Mouse (Mus musculus): ENCODE data around the gene Ndel1. TPM values are rescaled to one million over a fixed set of nuclear protein-coding genes. Genes with fewer than 3 reads are reported as not detected.
A peak's percentile ranks its signal among the peaks of the same experiment; 100 is the strongest.

The Ndel1 gene
- total RNA-seq, 2 experiments from 2014 or later = 108 to 115 TPM

- H3K27ac ChIP-seq = no peak overlapping the region
- no peak for TF ChIP-seq CTCF (IDR thresholded peaks at IDR 0.05)
- DNase-seq (ENCODE audit: extremely low spot score in 1 of 2, low spot score in 2 of 2) = no peak
- peak overlapping the region; percentile 80 for H3K4me3 ChIP-seq
- intact Hi-C loops (cut with DNase I) = loop anchor here (5.0 kb wide), 1 partner anchor 65 kb away; the partner anchor contains the start of gene Slc25a35
These were observed 30.7 kb upstream of the Ndel1 start for GRCm38 (mm10) chr11:68902367-68902766.

GRCm38 (mm10) chr11:68902047-68902364 lies 30.3 kb upstream of the Ndel1 start:
- TF ChIP-seq CTCF (IDR thresholded peaks at IDR 0.05) = no peak
- no peak for DNase-seq (ENCODE audit: extremely low spot score in 1 of 2, low spot score in 2 of 2)
- Histone ChIP-seq H3K4me3 (peak overlapping the region; percentile 80), H3K27ac (peak overlapping the region; percentile 89)
- intact Hi-C loops (cut with DNase I) = loop anchor here (5.0 kb wide), 1 partner anchor 65 kb away; the partner anchor contains the start of gene Slc25a35

GRCm38 (mm10) chr11:68901351-68902046 lies 29.8 kb upstream of the Ndel1 start, which contains the start of gene Rpl26:
TSS of gene Rpl26 (plus strand) at chr11:68901583.
- intact Hi-C loops (cut with DNase I) = loop anchor here (5.0 kb wide), 1 partner anchor 66 kb away; the partner anchor contains the start of gene Slc25a35
- Histone ChIP-seq H3K27ac (peak within 1 kb of the TSS; percentile 92), H3K4me3 (peak within 1 kb of the TSS; percentile 80)
- DNase-seq (ENCODE audit: extremely low spot score in 1 of 2, low spot score in 2 of 2) = peak; percentile 98 to 99
- TF ChIP-seq CTCF (IDR thresholded peaks at IDR 0.05) = no peak; the same call in none of the 2 replicates

GRCm38 (mm10) chr11:68900519-68901350 lies 29.1 kb upstream of the Ndel1 start:
- no peak for DNase-seq (ENCODE audit: extremely low spot score in 1 of 2, low spot score in 2 of 2)
- no peak for TF ChIP-seq CTCF (IDR thresholded peaks at IDR 0.05)
- peak overlapping the region; percentile 92 for H3K27ac ChIP-seq
- H3K4me3 ChIP-seq = peak overlapping the region; percentile 80
- intact Hi-C loops (cut with DNase I) = loop anchor here (5.0 kb wide), 1 partner anchor 67 kb away; the partner anchor contains the start of gene Slc25a35

- intact Hi-C loops (cut with DNase I) = loop anchor here (5.0 kb wide), 1 partner anchor 67 kb away; the partner anchor contains the start of gene Slc25a35
- no peak for TF ChIP-seq CTCF (IDR thresholded peaks at IDR 0.05)
- Histone ChIP-seq H3K27ac (no peak overlapping the region), H3K4me3 (no peak overlapping the region)
- no peak for DNase-seq (ENCODE audit: extremely low spot score in 1 of 2, low spot score in 2 of 2)
These were observed 28.2 kb upstream of the Ndel1 start for GRCm38 (mm10) chr11:68899815-68900214.

GRCm38 (mm10) chr11:68898790-68899189 lies 27.1 kb upstream of the Ndel1 start:
- Histone ChIP-seq H3K27ac (no peak overlapping the region), H3K4me3 (no peak overlapping the region)
- intact Hi-C loops (cut with DNase I) = no loop called here
- no peak for TF ChIP-seq CTCF (IDR thresholded peaks at IDR 0.05)
- DNase-seq (ENCODE audit: extremely low spot score in 1 of 2, low spot score in 2 of 2) = no peak

- Histone ChIP-seq H3K27ac (no peak overlapping the region), H3K4me3 (no peak overlapping the region)
- no peak for TF ChIP-seq CTCF (IDR thresholded peaks at IDR 0.05)
- intact Hi-C loops (cut with DNase I) = no loop called here
- no peak for DNase-seq (ENCODE audit: extremely low spot score in 1 of 2, low spot score in 2 of 2)
These were observed 26.2 kb upstream of the Ndel1 start for GRCm38 (mm10) chr11:68897838-68898237.

GRCm38 (mm10) chr11:68897120-68897519 lies 25.5 kb upstream of the Ndel1 start:
- DNase-seq (ENCODE audit: extremely low spot score in 1 of 2, low spot score in 2 of 2) = no peak
- TF ChIP-seq CTCF (IDR thresholded peaks at IDR 0.05) = peak; percentile 73
- no peak overlapping the region for H3K4me3 ChIP-seq
- intact Hi-C loops (cut with DNase I) = no loop called here
- H3K27ac ChIP-seq = no peak overlapping the region

GRCm38 (mm10) chr11:68896247-68896646 lies 24.6 kb upstream of the Ndel1 start:
- Histone ChIP-seq H3K27ac (no peak overlapping the region), H3K4me3 (no peak overlapping the region)
- intact Hi-C loops (cut with DNase I) = no loop called here
- no peak for TF ChIP-seq CTCF (IDR thresholded peaks at IDR 0.05)
- no peak for DNase-seq (ENCODE audit: extremely low spot score in 1 of 2, low spot score in 2 of 2)

- intact Hi-C loops (cut with DNase I) = no loop called here
- no peak for DNase-seq (ENCODE audit: extremely low spot score in 1 of 2, low spot score in 2 of 2)
- TF ChIP-seq CTCF (IDR thresholded peaks at IDR 0.05) = no peak
These were observed 22.3 kb upstream of the Ndel1 start for GRCm38 (mm10) chr11:68893911-68894464.

GRCm38 (mm10) chr11:68892233-68892832 lies 20.7 kb upstream of the Ndel1 start:
- DNase-seq (ENCODE audit: extremely low spot score in 1 of 2, low spot score in 2 of 2) = no peak
- no peak for TF ChIP-seq CTCF (IDR thresholded peaks at IDR 0.05)
- Histone ChIP-seq H3K27ac (no peak overlapping the region), H3K4me3 (no peak overlapping the region)
- intact Hi-C loops (cut with DNase I) = no loop called here

More at GRCm38 (mm10) chr11:68893911-68894464, 22.3 kb upstream of the Ndel1 start:
- Histone ChIP-seq H3K27ac (no peak overlapping the region), H3K4me3 (no peak overlapping the region)

All from left cerebral cortex, adult 2 months (tissue).